Mouse (Mus musculus): ENCODE measurements around the gene Uty.

The Uty gene

GRCm38 (mm10) chrY:1245426-1245863 lies at the start of gene Uty:
TSS of gene Uty (minus strand) at chrY:1245759.
- peak; percentile 69 for DNase-seq

- no peak for DNase-seq
These were observed 48.1 kb upstream of the Uty start for GRCm38 (mm10) chrY:1293708-1294107.

GRCm38 (mm10) chrY:1286171-1286795 lies 40.7 kb upstream of the Uty start, which contains the start of gene Ddx3y:
TSS of gene Ddx3y (minus strand) at chrY:1286629.
- peak; percentile 74 for DNase-seq

DNA sequence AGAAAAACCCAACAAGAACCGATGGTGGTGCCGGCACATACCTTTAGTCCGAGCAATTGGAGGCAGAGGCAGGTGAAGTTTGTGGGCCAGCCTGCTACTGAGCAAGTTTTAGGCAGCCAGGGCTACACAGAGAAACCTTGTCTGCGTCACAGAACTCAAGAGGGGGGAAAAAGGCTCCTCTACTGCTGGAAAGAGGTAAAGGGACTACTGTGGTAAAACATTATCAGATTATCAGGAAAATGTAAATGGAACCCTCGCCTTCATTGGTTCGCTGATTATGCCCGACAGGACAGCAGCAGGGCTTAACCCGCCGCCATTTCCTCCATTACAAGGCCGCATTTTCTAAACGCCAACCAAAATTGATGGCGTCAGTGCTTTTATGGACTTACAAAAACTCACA lies 40.2 kb upstream of the Uty start:
- no peak for DNase-seq

GRCm38 (mm10) chrY:1246117-1246516 lies 558 bp upstream of the Uty start:
- DNase-seq: no peak

DNA sequence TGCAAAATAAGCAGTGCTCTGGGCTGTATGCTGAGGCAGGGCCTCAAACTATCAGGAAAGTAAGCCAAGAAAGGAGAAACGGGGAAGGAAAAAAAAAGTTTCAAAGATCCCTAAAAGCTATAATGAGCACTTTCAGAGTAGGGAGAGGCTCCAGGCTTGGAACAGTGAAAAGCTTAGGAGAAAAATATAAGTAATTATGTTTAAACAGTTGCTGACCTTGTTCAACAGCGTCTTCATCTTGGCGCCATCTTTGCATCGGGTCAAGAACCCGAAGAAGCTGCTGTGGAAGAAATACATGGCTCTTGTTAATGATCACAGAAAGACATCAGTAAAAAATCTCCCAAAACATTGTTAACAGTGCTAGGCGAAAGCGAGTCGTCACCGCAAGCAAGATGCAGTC lies 619 bp downstream of the Uty start:
- no peak for DNase-seq

DNA sequence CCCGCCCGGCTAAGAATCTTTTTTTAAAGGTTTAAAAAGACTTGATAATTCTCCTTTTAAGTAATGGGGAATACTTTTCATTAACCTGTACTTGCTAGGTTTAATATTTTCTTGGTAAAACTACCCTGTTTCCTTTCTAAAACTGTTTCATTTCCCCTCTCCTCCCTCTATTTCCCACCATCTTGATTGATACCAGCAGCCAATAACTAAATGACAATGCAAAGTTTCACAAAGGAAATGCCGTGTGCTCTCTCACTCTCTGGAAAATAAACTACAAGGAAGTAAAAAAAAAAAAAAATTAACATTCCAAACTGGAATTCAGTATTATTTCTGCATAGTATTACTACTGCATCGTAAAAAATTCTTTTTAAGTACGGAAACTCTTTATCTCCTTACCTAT lies 1.1 kb downstream of the Uty start:
- DNase-seq: no peak

GRCm38 (mm10) chrY:1220001-1220400 lies 25.6 kb downstream of the Uty start:
- DNase-seq: no peak

GRCm38 (mm10) chrY:1178476-1178875 lies 67.1 kb downstream of the Uty start:
- DNase-seq: no peak

GRCm38 (mm10) chrY:1163054-1163453 lies 82.5 kb downstream of the Uty start:
- no peak for DNase-seq

- no peak for DNase-seq
These were observed 129.4 kb downstream of the Uty start for GRCm38 (mm10) chrY:1116153-1116552.

GRCm38 (mm10) chrY:1114016-1114415 lies 131.5 kb downstream of the Uty start:
- no peak for DNase-seq

Measured in cerebellum, adult 11-12 months (tissue).